Mouse (Mus musculus) hindbrain, embryonic 16.5 days (tissue): Measurements from ENCODE around the gene Glis2. TPM values are rescaled to one million over a fixed set of nuclear protein-coding genes. Genes with fewer than 3 reads are reported as not detected.

Experiments
- ATAC-seq: fragments of 200-750 bp; cut with Nextera tagmentation; 2 replicates; pipeline ENCODE4 v1.8.0; 2017; ENCODE audit warnings: moderate TSS enrichment, moderate library complexity
- H3K27ac ChIP-seq: fragments of 300-500 bp; sonication (generic); 2 replicates; pipeline ENCODE4 v1.5.1; 2014; ENCODE audit warnings: low read depth, mild to moderate bottlenecking, control low read depth, low read length, moderate library complexity
- H3K27me3 ChIP-seq: fragments of 300-500 bp; sonication (generic); replicated peaks from 2 replicates; pipeline ENCODE4 v1.6.1; 2014; ENCODE audit warnings: low read length; ENCODE audit not compliant: control insufficient read depth, insufficient read depth
- H3K36me3 ChIP-seq: fragments of 300-500 bp; sonication (generic); 2 replicates; pipeline ENCODE4 v1.6.1; 2014; ENCODE audit warnings: mild to moderate bottlenecking, low read length, moderate library complexity, mixed read lengths; ENCODE audit not compliant: control insufficient read depth, insufficient read depth
- H3K4me1 ChIP-seq: fragments of 300-500 bp; sonication (generic); 2 replicates; pipeline ENCODE4 v1.6.1; 2014; ENCODE audit warnings: low read depth, low read length; ENCODE audit not compliant: control insufficient read depth, insufficient read depth
- H3K4me2 ChIP-seq: fragments of 300-500 bp; sonication (generic); 2 replicates; pipeline ENCODE4 v1.6.1; 2014; ENCODE audit warnings: mild to moderate bottlenecking, low read length, control low read depth, moderate library complexity
- H3K4me3 ChIP-seq: fragments of 300-500 bp; sonication (generic); 2 replicates; pipeline ENCODE4 v1.5.1; 2014; ENCODE audit warnings: mild to moderate bottlenecking, low read length, control low read depth, moderate library complexity
- H3K9ac ChIP-seq: fragments of 300-500 bp; sonication (generic); 2 replicates; pipeline ENCODE4 v1.6.1; 2014; ENCODE audit warnings: low read depth, mild to moderate bottlenecking, control low read depth, low read length, moderate library complexity
- H3K9me3 ChIP-seq: fragments of 300-500 bp; sonication (generic); 2 replicates; pipeline ENCODE4 v1.6.1; 2014; ENCODE audit warnings: mild to moderate bottlenecking, low read length, moderate library complexity; ENCODE audit not compliant: control insufficient read depth
- WGBS: fragments of 180-500 bp; shearing (Covaris S2); extraction: QIAGEN DNeasy Blood & Tissue Kit; methylation state at CpG from one replicate; pipeline ENCODE4 v1.1.7; 2014; 5-methylcytosine and 5-hydroxymethylcytosine counted together
- polyA plus RNA-seq: library from polyadenylated mRNA; unstranded; fragments of >200 nt; fragmentation: Nextera tagmentation; extraction: Ambion mirVana; gene quantifications from 2 replicates; pipeline ENCODE4 v1.2.1, GENCODE M21; 2015

Gene Glis2
- polyA plus RNA-seq, 1 experiment from 2014 or later, result 14.2 TPM

GRCm38 (mm10) chr16:4590236-4590635, 4.3 kb upstream of the Glis2 start:
- Histone ChIP-seq H3K4me1 (peaks cover 26% of the 10 kb centered on the region), H3K4me2 (no peak overlapping the region), H3K4me3 (no peak overlapping the region), H3K27ac (no peak overlapping the region), H3K36me3 (peaks cover 4% of the 10 kb centered on the region; the same call in 1 of the 2 replicates), H3K9me3 (no peaks in the 10 kb centered on the region), H3K27me3 (no peaks in the 10 kb centered on the region), H3K9ac (no peak overlapping the region)
- ATAC-seq, result no peak
- 97% methylated on average over 9 of the region's 9 CpGs for WGBS

- peaks cover 47% of the 10 kb centered on the region for H3K4me1 ChIP-seq
- H3K27ac ChIP-seq, result peak overlapping the region; percentile 92
- H3K9me3 ChIP-seq, result no peaks in the 10 kb centered on the region
- H3K27me3 ChIP-seq, result no peaks in the 10 kb centered on the region
- peak overlapping the region; percentile 94 for H3K4me2 ChIP-seq
- no peak for ATAC-seq
- WGBS, result 11% methylated on average over 32 of the region's 32 CpGs
- peak overlapping the region; percentile 88 for H3K4me3 ChIP-seq
- peaks cover 4% of the 10 kb centered on the region; the same call in 1 of the 2 replicates for H3K36me3 ChIP-seq
- peak overlapping the region; percentile 96 for H3K9ac ChIP-seq
Measured at GRCm38 (mm10) chr16:4592909-4593875, 1.3 kb upstream of the Glis2 start.

DNA sequence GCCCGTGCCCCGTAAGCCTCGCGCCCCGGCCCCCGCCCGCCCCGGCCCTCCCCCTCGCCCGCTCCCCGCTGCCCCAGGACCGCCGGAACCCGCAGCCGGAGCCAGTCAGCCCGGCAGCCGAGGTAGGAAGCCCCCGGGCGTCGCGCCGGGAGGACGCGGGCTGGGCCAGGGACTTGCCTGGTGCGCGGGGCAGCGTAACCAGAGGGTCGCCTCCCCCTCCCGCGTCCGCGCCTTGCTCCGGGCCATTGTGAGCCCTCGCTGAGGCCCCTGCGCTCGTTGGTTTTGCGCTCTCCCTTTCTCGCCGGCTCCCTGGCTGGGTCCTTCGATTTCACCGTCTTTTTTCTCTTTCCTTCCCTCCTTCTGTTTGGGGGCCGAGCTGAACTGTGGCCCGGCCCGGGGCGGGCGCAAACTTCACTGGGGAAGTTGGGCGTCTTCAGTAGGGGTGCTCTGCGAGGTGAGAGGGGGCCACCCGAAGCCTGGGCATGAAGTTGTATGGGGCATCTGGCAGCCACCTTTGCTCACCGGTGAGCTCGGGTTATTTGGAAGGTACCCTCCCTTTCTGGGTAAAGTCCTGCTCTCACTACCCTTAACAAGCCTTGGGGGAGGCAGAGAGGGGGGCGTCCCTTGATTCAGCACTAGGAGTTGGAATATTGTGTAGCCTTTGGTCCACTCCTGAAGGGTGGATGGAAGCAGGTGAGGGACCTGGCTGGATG, 457 bp downstream of the Glis2 start:
- Histone ChIP-seq H3K9me3 (no peaks in the 10 kb centered on the region), H3K36me3 (peaks cover 4% of the 10 kb centered on the region; the same call in 1 of the 2 replicates), H3K4me3 (peak overlapping the region; percentile 88), H3K4me1 (peaks cover 58% of the 10 kb centered on the region), H3K27ac (peak overlapping the region; percentile 92), H3K27me3 (no peaks in the 10 kb centered on the region), H3K4me2 (peak overlapping the region; percentile 94), H3K9ac (peak overlapping the region; percentile 96)
- WGBS, result 1% methylated on average over 33 of the region's 52 CpGs
- peak; percentile 31 for ATAC-seq

- peak; percentile 5; the same call in 1 of the 2 replicates for ATAC-seq
- Histone ChIP-seq H3K4me2 (peak overlapping the region; percentile 94), H3K4me1 (peaks cover 58% of the 10 kb centered on the region), H3K36me3 (peaks cover 2% of the 10 kb centered on the region; the same call in 1 of the 2 replicates), H3K27ac (peak overlapping the region; percentile 92), H3K27me3 (no peaks in the 10 kb centered on the region), H3K9me3 (no peaks in the 10 kb centered on the region), H3K4me3 (peak overlapping the region; percentile 88), H3K9ac (peak overlapping the region; percentile 96)
- 1% methylated on average over 5 of the region's 5 CpGs for WGBS
Measured at GRCm38 (mm10) chr16:4595527-4595963, 1.0 kb downstream of the Glis2 start.

DNA sequence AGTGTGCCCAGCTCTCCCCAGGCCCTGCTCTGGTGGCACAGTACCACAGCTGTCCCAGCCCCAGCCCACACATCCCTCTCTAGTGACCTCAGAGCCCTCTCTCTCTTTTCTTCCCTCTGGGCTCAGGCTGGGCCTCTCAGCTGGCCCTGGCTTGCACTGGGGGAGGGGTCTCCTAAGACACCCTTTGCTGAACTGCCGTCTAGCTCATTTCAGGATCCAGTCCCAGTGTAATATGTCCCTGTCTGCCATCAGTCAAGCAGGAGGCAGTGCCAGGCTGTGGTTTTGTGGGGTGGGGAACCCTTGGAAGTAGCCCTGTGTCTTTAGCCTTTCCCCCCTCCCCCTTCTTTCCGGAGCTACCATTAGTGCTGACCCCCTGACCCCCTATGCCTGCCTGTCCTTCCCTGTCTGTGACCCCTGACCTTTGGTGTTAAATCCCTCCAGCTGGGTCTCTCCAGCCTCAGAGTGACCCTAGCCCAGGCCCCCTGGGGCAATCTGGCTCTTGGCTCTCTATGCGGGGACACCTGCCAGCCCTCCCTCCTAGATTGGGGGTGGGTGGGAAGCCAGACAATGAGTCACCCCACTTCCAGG, 1.7 kb downstream of the Glis2 start:
- peak overlapping the region; percentile 94 for H3K4me2 ChIP-seq
- no peaks in the 10 kb centered on the region for H3K9me3 ChIP-seq
- peak overlapping the region; percentile 68 for H3K27ac ChIP-seq
- H3K36me3 ChIP-seq, result no peaks in the 10 kb centered on the region
- ATAC-seq, result peak; percentile 5; the same call in 1 of the 2 replicates
- H3K4me1 ChIP-seq, result peaks cover 58% of the 10 kb centered on the region
- H3K9ac ChIP-seq, result peak overlapping the region; percentile 96
- 11% methylated on average over 3 of the region's 3 CpGs for WGBS
- no peaks in the 10 kb centered on the region for H3K27me3 ChIP-seq
- H3K4me3 ChIP-seq, result peak overlapping the region; percentile 88

DNA sequence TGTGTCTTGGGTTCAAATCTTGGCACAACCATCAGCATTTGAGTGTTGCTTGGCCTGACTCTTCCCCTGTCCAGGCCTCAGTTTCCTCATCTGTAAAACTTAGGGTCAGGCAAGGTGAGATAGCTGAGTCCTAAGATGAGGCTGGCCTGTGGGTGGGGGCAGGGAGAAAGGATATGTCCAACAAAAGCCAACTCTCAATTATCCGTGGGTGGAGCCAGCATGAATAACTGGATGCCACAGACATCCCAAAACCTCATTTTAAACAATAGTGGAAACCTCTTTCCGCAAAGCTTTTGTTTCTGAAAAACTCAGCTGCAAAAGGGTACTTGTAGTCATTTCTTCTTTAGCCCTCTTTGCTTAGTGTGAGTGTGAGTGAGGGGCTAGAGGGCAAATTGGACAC, 2.3 kb downstream of the Glis2 start:
- peak overlapping the region; percentile 39; the same call in 1 of the 2 replicates for H3K9ac ChIP-seq
- H3K36me3 ChIP-seq, result no peaks in the 10 kb centered on the region
- H3K27ac ChIP-seq, result no peak overlapping the region
- H3K4me3 ChIP-seq, result peak overlapping the region; percentile 14
- H3K9me3 ChIP-seq, result no peaks in the 10 kb centered on the region
- peaks cover 59% of the 10 kb centered on the region for H3K4me1 ChIP-seq
- no peaks in the 10 kb centered on the region for H3K27me3 ChIP-seq
- peak overlapping the region; percentile 94 for H3K4me2 ChIP-seq
- 26% methylated on average over 2 of the region's 2 CpGs for WGBS
- ATAC-seq, result no peak

GRCm38 (mm10) chr16:4597296-4597695, 2.8 kb downstream of the Glis2 start:
- H3K9ac ChIP-seq, result peak overlapping the region; percentile 39
- no peak overlapping the region for H3K27ac ChIP-seq
- no peaks in the 10 kb centered on the region for H3K27me3 ChIP-seq

DNA sequence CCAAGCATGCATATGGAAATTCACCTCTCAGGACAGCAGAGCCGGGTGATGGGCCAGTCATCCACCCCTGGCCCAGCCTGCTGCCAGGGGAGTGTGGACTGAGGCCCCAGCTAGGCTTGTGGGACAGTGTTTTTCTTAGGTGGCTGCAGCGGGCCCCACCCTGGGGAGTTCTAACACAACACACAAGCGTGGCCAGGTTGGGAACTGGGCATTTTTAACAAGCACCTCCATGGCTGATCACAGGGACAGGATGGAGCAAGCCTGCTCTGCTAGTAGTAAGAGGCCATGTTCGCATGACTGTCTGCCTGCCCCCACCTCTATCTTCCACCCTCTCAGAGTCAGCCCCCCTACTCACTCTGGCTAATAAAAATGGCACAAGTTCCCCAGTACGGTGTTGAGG, 3.5 kb downstream of the Glis2 start:
- WGBS, result 55% methylated on average over 5 of the region's 5 CpGs
- Histone ChIP-seq H3K27me3 (no peaks in the 10 kb centered on the region), H3K36me3 (no peaks in the 10 kb centered on the region), H3K4me3 (no peak overlapping the region), H3K9ac (no peak overlapping the region), H3K4me1 (peaks cover 56% of the 10 kb centered on the region), H3K4me2 (no peak overlapping the region), H3K9me3 (no peaks in the 10 kb centered on the region), H3K27ac (no peak overlapping the region)
- ATAC-seq, result no peak

More at GRCm38 (mm10) chr16:4597296-4597695, 2.8 kb downstream of the Glis2 start:
- H3K36me3 ChIP-seq, result no peaks in the 10 kb centered on the region
- peak overlapping the region; percentile 94 for H3K4me2 ChIP-seq
- ATAC-seq, result no peak
- WGBS, result 56% methylated on average over 7 of the region's 7 CpGs
- H3K9me3 ChIP-seq, result no peaks in the 10 kb centered on the region
- peaks cover 59% of the 10 kb centered on the region for H3K4me1 ChIP-seq
- peak overlapping the region; percentile 14 for H3K4me3 ChIP-seq
